Mouse (Mus musculus) liver, embryonic 14.5 days (tissue): ENCODE measurements around the gene Rbfox1. TPM values are rescaled to one million over a fixed set of nuclear protein-coding genes. Genes with fewer than 3 reads are reported as not detected.

Experiments
- ATAC-seq: fragments of 200-750 bp; cut with Nextera tagmentation; 2 replicates; pipeline ENCODE4 v1.8.0; 2017; ENCODE audit warnings: moderate number of reproducible peaks, mild to moderate bottlenecking, moderate library complexity; ENCODE audit not compliant: insufficient read depth
- DNase-seq, 3 experiments: peaks; one replicate each; pipeline ENCODE4 v3.0.0-alpha.2; 2012 to 2013; ENCODE audit warnings: low read depth in 3 of 3, low spot score in 3 of 3
- H3K27ac ChIP-seq: fragments of 300-500 bp; sonication (generic); 2 replicates; pipeline ENCODE4 v1.5.1; 2014; ENCODE audit warnings: moderate library complexity, mild to moderate bottlenecking, control low read depth, inconsistent platforms
- H3K27me3 ChIP-seq: fragments of 300-500 bp; sonication (generic); 2 replicates; pipeline ENCODE4 v1.6.1; 2014; ENCODE audit warnings: mild to moderate bottlenecking, low read length, moderate library complexity; ENCODE audit not compliant: control insufficient read depth, insufficient read depth
- H3K36me3 ChIP-seq: fragments of 300-500 bp; sonication (generic); replicated peaks from 2 replicates; pipeline ENCODE4 v1.6.1; 2014; ENCODE audit warnings: low read depth; ENCODE audit not compliant: control insufficient read depth, insufficient read depth
- H3K4me1 ChIP-seq, 2 experiments: fragments of 200-500 bp in 1 of 2; fragments of 300-500 bp in 1 of 2; sonication (generic) in 1 of 2; replicated peaks; 2 replicates each; pipeline ENCODE4 v1.6.1; 2012 to 2014; ENCODE audit warnings: antibody characterized with exemption in 1 of 2, inconsistent platforms in 1 of 2, low read length in 1 of 2; ENCODE audit not compliant: control insufficient read depth in 2 of 2, insufficient read depth in 2 of 2
- H3K4me2 ChIP-seq: fragments of 300-500 bp; sonication (generic); 2 replicates; pipeline ENCODE4 v1.6.1; 2014; ENCODE audit warnings: low read depth, mild to moderate bottlenecking, control low read depth, moderate library complexity
- H3K4me3 ChIP-seq, 2 experiments: fragments of 200-500 bp in 1 of 2; fragments of 300-500 bp in 1 of 2; sonication (generic) in 1 of 2; 2 replicates each; pipeline ENCODE4 v1.5.1; 2012 to 2014; ENCODE audit warnings: low read depth in 2 of 2, low read length in 2 of 2, mild to moderate bottlenecking in 2 of 2, control low read depth in 1 of 2, inconsistent platforms in 1 of 2, moderate library complexity in 1 of 2; ENCODE audit not compliant: insufficient read depth in 1 of 2
- H3K9ac ChIP-seq: fragments of 300-500 bp; sonication (generic); replicated peaks from 2 replicates; pipeline ENCODE4 v1.6.1; 2014; ENCODE audit warnings: mild to moderate bottlenecking, control low read depth, moderate library complexity
- H3K9me3 ChIP-seq: fragments of 300-500 bp; sonication (generic); 2 replicates; pipeline ENCODE4 v1.6.1; 2016; ENCODE audit warnings: low read length, mixed read lengths; ENCODE audit not compliant: control insufficient read depth
- CTCF ChIP-seq: IDR thresholded peaks from 2 replicates; pipeline ENCODE4 v1.5.1; 2016; ENCODE audit warnings: antibody characterized with exemption, low read depth, control low read depth
- EP300 ChIP-seq: IDR thresholded peaks from 2 replicates; pipeline ENCODE4 v1.6.1; 2016; ENCODE audit warnings: antibody characterized with exemption, low read depth
- WGBS: fragments of 180-500 bp; shearing (Covaris S2); extraction: QIAGEN DNeasy Blood & Tissue Kit; methylation state at CpG from one replicate; pipeline ENCODE4 v1.1.7; 2014; ENCODE audit not compliant: insufficient replicate concordance; 5-methylcytosine and 5-hydroxymethylcytosine counted together
- polyA plus RNA-seq, 2 experiments: library from polyadenylated mRNA; depleted of rRNA in 1 of 2; stranded (reverse) in 1 of 2; unstranded in 1 of 2; fragments of >200 nt; fragmentation: Nextera tagmentation in 1 of 2; extraction: Ambion mirVana in 1 of 2; gene quantifications; 2 replicates each; pipeline versions ENCODE4 v1.2.1 to v1.2.3; 2012 to 2014

Gene Rbfox1
- polyA plus RNA-seq, 2 experiments = 0.02 TPM; not detected in 1

GRCm38 (mm10) chr16:7360706-7361105, 1475.6 kb downstream of the Rbfox1 start:
- DNase-seq (no peak), ATAC-seq (no peak)
- 53% methylated on average over 1 of the region's 1 CpGs for WGBS
- H3K4me2 ChIP-seq = no peak overlapping the region
- H3K27me3 ChIP-seq = no peaks in the 10 kb centered on the region
- H3K4me3 ChIP-seq = no peak overlapping the region
- no peak for TF ChIP-seq CTCF
- no peak for TF ChIP-seq EP300
- H3K9me3 ChIP-seq = no peaks in the 10 kb centered on the region
- H3K9ac ChIP-seq = no peak overlapping the region
- no peak overlapping the region for H3K27ac ChIP-seq
- no peaks in the 10 kb centered on the region for H3K4me1 ChIP-seq
- H3K36me3 ChIP-seq = no peaks in the 10 kb centered on the region

GRCm38 (mm10) chr16:7365878-7366277, 1480.7 kb downstream of the Rbfox1 start:
- Histone ChIP-seq H3K4me1 (no peaks in the 10 kb centered on the region), H3K27me3 (no peaks in the 10 kb centered on the region), H3K27ac (no peak overlapping the region), H3K4me2 (no peak overlapping the region), H3K4me3 (no peak overlapping the region), H3K9me3 (no peaks in the 10 kb centered on the region), H3K36me3 (no peaks in the 10 kb centered on the region), H3K9ac (no peak overlapping the region)
- TF ChIP-seq CTCF = no peak
- no peak for TF ChIP-seq EP300
- DNase-seq (no peak), ATAC-seq (no peak)

- no peak for ATAC-seq
- H3K9ac ChIP-seq = no peak overlapping the region
- no peaks in the 10 kb centered on the region for H3K27me3 ChIP-seq
- H3K4me1 ChIP-seq = no peaks in the 10 kb centered on the region
- TF ChIP-seq CTCF (no peak), EP300 (no peak)
- no peak overlapping the region for H3K4me2 ChIP-seq
- DNase-seq = no peak
- H3K4me3 ChIP-seq = no peak overlapping the region
- no peaks in the 10 kb centered on the region for H3K9me3 ChIP-seq
- H3K27ac ChIP-seq = no peak overlapping the region
- no peaks in the 10 kb centered on the region for H3K36me3 ChIP-seq
- WGBS = 51% methylated on average over 3 of the region's 3 CpGs
Observed at GRCm38 (mm10) chr16:7374146-7374545, 1489.0 kb downstream of the Rbfox1 start.

GRCm38 (mm10) chr16:7374674-7375073, 1489.5 kb downstream of the Rbfox1 start:
- no peaks in the 10 kb centered on the region for H3K4me1 ChIP-seq
- H3K4me2 ChIP-seq = no peak overlapping the region
- no peak overlapping the region for H3K9ac ChIP-seq
- no peak overlapping the region for H3K27ac ChIP-seq
- TF ChIP-seq CTCF = no peak
- no peak for TF ChIP-seq EP300
- H3K27me3 ChIP-seq = no peaks in the 10 kb centered on the region
- no peak for ATAC-seq
- 38% methylated on average over 2 of the region's 2 CpGs for WGBS
- no peaks in the 10 kb centered on the region for H3K9me3 ChIP-seq
- no peaks in the 10 kb centered on the region for H3K36me3 ChIP-seq
- H3K4me3 ChIP-seq = no peak overlapping the region
- no peak for DNase-seq

- Histone ChIP-seq H3K9ac (no peak overlapping the region), H3K4me3 (no peak overlapping the region), H3K27ac (no peak overlapping the region), H3K4me2 (no peak overlapping the region), H3K36me3 (no peaks in the 10 kb centered on the region), H3K27me3 (no peaks in the 10 kb centered on the region), H3K4me1 (no peaks in the 10 kb centered on the region), H3K9me3 (no peaks in the 10 kb centered on the region)
- DNase-seq (no peak), ATAC-seq (no peak)
- TF ChIP-seq CTCF (no peak), EP300 (no peak)
Observed at GRCm38 (mm10) chr16:7396101-7396500, 1510.9 kb downstream of the Rbfox1 start.
